Mouse (Mus musculus) monocyte, adult 2 months (primary cell): ENCODE data around the gene Bmx.

ENCODE experiments used
- DNase-seq, 2 experiments: peaks; one replicate each; pipeline ENCODE4 v3.0.0; 2022; ENCODE audit warnings: low spot score in 2 of 2, low read depth in 1 of 2

The Bmx gene

DNA sequence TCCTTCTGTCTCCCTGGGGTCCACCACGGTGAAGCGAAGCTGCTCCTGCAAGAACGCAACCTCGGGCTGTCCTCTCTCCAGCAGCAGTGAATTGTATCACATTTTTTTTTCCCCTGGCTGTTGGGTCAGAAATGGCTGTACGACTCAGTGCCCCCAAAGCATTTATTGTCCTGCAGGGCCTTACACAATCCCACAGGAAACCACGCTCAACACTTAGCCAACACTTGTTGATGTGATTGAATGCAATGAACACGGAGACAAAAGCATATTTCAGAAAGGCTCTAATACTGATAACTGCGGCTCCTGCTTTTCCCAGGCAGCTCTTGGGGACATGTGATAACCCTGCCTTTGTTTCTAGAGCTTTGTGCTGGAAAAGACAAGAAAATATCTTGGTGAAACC is at the start of gene Bmx:
Bmx (minus strand) TSS at position 137 of the 400 bp plus-strand sequence.
- DNase-seq: no peak

GRCm38 (mm10) chrX:164306250-164306649 is 48.3 kb upstream of the Bmx start:
- no peak for DNase-seq

GRCm38 (mm10) chrX:164291147-164291546 is 33.2 kb upstream of the Bmx start:
- no peak for DNase-seq

DNA sequence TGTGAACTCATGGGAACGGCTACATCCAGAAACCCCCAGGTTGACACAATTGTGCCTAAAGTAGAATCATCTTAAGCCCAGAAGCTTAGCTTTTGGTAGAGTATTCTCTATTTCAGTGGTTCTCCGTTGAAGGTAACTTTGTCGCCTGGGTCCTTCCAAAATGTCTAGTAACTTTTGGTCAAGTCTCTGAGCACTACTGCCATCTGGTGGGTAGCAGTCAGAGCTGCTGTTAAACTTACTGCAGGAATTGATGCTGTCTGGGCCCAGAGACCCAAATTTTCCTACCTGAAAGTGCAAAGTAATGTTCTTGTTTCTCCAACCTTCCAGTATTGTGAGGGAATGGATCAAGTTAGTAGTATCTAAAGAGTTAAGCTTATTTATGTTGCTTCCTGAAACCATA is 29.1 kb upstream of the Bmx start:
- no peak for DNase-seq

- no peak for DNase-seq
These were observed 25.8 kb upstream of the Bmx start for GRCm38 (mm10) chrX:164283808-164284207.

- no peak for DNase-seq
These were observed 23.1 kb upstream of the Bmx start for GRCm38 (mm10) chrX:164280918-164281647.

DNA sequence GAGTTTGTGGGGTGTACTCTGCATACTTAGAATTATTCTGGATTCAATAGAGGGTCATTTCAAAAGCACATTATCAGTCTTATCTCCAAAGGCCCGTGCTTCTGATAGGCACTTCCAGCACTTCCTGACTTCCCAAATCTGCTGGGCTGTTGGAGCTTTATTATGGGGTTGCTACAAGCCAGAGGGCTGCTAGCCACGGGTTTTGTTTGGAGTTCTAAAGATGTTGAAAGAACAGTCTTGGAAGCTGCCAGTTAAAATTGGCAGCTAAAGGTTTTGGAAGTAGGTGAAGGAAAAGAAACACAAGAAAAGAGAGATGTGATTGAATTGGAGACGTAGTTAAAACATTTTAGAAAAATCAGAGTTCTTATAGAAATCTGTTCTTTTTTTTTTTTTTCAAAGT is 17.5 kb upstream of the Bmx start:
- DNase-seq: no peak

DNA sequence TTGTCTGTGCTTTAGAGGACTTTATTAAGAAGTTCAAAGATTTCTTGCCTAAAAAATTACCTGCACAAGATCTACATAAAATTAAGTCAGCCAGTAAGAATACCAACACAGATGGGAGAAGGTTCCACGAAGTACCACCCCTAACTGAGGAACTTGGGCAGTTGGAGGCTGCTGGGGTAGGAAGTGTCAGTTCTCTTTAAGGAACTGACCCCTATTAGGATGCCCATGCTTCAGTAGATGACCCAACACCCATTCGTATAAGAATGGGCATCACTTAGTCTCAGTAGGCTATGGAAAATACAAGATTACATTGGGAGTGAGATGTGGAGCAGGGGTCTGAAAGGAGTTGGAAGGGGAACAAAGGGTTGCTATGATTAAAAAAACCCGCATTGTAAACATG is 12.6 kb upstream of the Bmx start:
- DNase-seq: no peak

DNA sequence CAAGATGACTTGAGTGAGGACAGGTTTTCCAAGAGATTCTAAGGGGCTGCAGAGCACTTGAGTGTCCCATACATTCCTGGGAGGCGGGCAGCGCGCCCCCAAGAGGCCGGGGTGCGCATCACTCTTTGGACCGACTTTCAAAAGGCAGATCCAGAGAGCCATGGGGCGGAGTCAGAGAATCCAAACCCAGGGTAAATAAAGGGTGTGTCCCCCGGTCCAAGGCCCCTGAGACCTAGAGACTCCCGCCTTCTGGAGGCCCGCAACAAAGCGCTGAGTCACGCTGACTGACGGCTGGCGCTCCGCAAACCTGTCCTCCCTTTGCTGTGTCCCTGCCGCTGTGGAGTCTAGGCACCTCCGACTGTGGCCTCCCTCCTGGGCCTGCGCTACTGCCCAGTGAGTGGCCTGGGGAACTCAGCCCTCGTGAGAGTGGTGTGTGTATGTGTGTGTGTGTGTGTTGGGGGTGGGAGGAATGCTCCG is 11.3 kb upstream of the Bmx start, which contains the start of gene Pir:
Pir (plus strand) TSS at position 87 of the 477 bp plus-strand sequence.
- peak in 1 of 2 experiments; percentile 5 for DNase-seq

DNA sequence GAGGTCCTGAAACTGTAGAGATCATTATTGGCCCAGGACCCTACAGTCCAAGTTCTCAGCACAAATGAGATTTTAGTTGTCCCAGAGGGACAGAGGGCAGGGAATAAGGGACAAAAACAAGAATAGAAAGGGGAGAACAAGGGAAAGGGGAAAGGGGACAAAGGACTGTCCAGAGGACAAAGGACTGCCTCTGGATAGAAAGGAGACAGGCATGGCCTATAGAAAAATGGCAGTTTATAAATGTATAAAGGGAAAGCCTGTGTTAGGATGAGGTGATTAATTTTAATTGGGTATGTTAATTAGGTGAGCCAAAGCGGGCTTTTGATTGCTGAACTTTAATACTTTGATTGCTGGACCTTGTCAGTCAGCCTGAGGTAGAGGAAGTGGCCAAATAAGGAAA is 6.9 kb upstream of the Bmx start:
- no peak for DNase-seq

DNA sequence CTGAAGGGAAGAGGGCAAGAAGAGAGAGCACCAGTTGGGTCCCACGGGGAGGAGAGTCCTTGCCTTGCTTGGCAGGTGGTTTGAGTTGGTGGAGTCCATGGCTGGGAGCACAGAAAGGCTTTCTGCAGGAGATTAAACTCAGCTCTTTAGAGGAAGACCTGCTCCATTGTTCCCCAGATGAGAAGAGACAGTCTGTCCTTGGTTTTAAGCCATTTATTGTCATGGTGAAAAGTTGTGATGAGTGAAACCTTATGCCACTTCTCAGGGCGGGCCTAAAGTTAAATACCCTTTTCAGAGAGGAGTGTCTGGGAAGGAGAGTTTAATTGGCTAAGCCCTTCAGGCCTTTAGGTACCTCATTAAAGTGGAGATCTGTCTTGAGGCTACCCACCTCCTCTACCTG is 4.3 kb upstream of the Bmx start:
- DNase-seq: no peak

- DNase-seq: no peak
These were observed 669 bp upstream of the Bmx start for GRCm38 (mm10) chrX:164258662-164259061.

DNA sequence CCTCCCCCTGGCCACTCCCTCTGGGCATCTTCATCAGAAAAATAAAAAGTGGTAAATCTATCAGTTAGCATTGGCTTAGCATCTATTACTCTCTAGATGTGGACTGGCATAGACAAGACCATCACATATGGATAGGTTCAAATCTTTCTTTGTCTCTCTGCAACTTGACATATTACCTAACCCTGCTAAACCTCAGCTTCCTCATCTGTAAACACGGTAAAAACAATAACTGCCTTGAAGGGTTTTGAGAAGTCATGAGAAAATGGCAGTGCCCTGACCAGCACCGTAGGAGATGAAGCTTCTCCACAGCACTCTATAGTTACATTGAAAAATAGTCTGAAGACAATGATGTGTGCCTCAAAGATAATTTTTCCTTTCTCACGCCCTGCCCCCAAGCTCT is 1.5 kb downstream of the Bmx start:
- no peak for DNase-seq

DNA sequence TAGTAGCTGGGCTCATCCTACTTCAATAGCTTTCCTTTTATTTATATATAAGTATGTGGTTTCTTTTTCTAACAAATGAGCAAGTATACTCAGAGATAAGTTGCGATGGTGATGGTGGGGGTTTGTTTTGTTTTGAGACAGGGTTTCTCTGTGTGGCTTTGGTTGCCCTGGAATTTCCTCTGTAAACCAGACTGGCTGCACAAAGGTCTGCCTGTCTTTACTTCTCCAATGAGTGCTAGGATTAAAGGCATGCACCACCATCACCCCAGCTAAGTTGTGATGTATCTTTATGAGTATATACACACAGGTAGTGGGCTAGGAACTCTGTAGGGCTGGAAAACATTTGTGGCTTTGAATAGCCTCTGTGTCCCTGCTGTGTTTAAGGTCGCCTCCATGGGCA is 11.3 kb downstream of the Bmx start:
- DNase-seq: no peak

GRCm38 (mm10) chrX:164245714-164246113 is 12.3 kb downstream of the Bmx start:
- no peak for DNase-seq

- no peak for DNase-seq
These were observed 24.6 kb downstream of the Bmx start for GRCm38 (mm10) chrX:164233380-164233779.

GRCm38 (mm10) chrX:164221989-164222388 is 36.0 kb downstream of the Bmx start:
- no peak for DNase-seq

DNA sequence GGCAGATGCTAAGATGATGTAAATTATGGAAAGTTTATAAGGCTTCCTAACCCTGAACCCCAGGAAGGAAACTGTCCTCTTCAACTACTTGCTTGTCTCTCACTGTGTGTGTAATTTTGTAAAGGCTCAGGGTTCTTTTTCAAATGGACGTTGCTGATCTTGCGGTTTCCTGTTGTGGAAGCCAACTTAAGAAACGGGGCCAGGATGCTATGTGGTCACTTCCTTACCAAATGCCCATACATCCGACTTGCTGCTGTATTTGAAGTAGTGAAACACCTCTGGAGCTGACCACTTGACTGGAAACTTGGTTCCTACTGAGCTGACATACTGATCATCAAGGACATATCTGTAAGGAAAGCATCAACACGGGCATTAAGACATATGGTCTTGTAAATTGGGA is 57.4 kb downstream of the Bmx start:
- DNase-seq: no peak

DNA sequence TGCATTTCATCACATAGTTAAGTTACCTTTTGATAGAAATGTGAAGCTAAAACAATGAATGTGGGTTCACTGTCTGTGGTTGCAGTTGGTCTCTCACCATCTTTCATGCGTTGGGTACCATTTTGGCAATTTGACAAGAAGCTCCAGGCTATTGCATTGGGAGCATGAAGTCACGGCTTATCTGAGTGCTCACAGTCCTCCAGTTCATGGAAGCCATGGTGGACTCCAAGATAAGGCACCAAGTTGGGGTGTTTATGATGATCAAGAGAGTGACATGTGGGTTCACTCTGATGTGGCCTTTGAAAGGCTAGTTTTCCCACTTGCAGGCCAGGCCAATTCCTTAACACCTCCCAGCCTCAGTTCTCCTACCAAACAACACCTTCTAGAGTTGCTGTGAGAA is 60.3 kb downstream of the Bmx start:
- no peak for DNase-seq

DNA sequence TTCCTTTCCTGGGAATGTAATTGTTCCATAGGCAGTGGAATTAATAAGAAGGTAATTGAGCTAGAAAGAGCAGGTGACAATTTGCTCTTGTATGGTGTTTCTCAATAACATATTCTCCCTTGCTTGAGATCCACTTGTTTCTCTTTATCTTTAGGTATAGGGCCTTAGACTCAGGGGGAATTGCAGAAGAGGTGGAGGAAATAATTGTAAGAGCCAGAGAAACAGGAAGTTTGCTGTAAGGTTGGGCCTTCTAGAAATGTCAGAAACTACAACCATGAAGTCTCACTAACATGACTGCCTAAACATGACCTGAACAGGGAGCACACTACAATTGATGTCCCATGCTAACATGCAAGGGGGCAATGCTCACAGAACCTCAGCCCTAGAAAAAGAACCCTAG is 68.1 kb downstream of the Bmx start:
- no peak for DNase-seq

- DNase-seq: peak in 1 of 2 experiments; percentile 4
These were observed 74.1 kb downstream of the Bmx start for GRCm38 (mm10) chrX:164183844-164184243.

DNA sequence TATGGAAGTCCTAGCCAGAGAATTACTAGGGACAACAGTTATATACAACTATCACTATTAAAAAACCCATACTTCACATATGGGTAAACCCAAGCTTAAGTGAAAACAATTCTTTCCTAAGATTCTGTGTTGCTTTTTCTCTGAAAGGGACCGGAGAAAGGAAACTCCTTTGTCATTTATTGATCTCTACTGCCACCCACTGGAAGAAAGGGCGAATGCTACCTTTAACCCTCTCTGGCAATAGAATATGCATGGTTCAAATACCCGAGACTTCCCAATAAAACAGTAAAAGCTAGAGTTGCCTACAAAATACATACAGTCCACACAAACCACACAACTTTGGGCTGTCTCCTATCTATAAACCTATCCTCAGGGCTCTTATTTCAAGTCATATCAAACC is 78.2 kb downstream of the Bmx start:
- no peak for DNase-seq

DNA sequence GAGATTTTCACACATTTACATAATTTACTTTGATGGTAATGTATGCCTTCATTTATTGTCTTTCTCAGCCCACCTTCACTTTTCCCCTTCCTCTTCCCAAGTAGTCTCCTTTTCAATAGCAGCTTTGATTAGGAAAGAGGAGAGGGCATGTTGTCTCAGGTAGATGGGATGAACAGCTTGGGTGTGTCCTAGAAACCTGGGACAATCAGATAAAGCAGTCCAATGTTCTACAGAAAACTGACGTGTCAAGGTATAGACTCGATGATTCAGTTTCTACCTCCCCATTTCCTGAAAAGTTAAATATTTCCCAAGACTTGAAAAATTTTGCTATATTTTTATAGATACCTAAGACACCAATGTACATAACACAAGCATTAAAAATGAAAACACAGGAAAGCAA is 79.1 kb downstream of the Bmx start:
- no peak for DNase-seq
